Mouse (Mus musculus): ENCODE measurements around the gene C1ql3.

DNA sequence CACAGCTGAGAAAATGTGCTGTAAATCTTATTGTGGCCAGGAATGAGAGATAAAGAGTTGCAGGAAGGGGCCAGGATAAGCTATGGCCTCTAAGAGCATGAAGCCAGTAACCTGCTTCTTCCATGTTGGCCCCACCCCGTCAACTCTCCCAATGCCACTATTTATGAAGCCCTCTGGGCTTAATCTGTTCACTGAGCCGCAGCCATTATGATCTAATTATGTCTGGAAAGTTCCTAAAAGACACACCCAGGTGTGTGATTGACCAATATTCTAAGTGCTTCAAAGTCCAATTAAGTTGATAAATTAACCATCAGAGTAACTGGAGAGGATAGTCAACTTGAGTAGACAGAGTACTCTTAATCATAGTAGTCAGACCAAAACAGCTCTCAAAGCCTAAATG is 37.9 kb downstream of the C1ql3 start:
- TF ChIP-seq CTCF (IDR thresholded peaks at IDR 0.05; ENCODE audit: extremely low read depth, insufficient read depth, insufficient read length, insufficient replicate concordance), result no peak
- no peak for TF ChIP-seq POLR2A (IDR thresholded peaks at IDR 0.05; ENCODE audit: low read depth, low read length)

Measured in spleen, adult 2 months (tissue).